Mouse (Mus musculus): ENCODE measurements around the gene Sel1l3.

- TF ChIP-seq RAD21 (IDR thresholded peaks at IDR 0.05; ENCODE audit: low read depth, low read length) (peak; percentile 88), CTCF (conservative IDR thresholded peaks at IDR 0.05 in 1 of 2, IDR thresholded peaks at IDR 0.05 in 1 of 2; ENCODE audit: low read depth in 2 of 2, low read length in 2 of 2) (peak; percentile 60 to 79; a peak in 3 of 4 replicates)
These were observed 90.0 kb downstream of the Sel1l3 start for GRCm38 (mm10) chr5:53123525-53124286.

All from CH12.LX (cell line).